Mouse (Mus musculus) c-Kit-positive CD71-positive TER-119-negative erythroid progenitor cells, embryonic 14.5 days (primary cell): ENCODE measurements at regions not wholly inside any gene's neighbourhood (a gene's known extent, or its start where the extent isn't known, plus 50 kb on each side); places are given as distances from the start of the nearest gene placed in this dataset.
A peak's percentile ranks its signal among the peaks of the same experiment; 100 is the strongest.

Source experiments
- DNase-seq: peaks from one replicate; pipeline ENCODE4 v3.0.0-alpha.2; 2013; ENCODE audit warnings: low read depth

GRCm38 (mm10) chr3:115766153-115766552, 51.3 kb upstream of the S1pr1 start:
- DNase-seq = no peak

- DNase-seq = no peak
These were observed 53.4 kb upstream of the S1pr1 start for GRCm38 (mm10) chr3:115768290-115768689.

GRCm38 (mm10) chr3:115768761-115769530, 54.1 kb upstream of the S1pr1 start:
- DNase-seq = no peak

- no peak for DNase-seq
These were observed 57.8 kb upstream of the S1pr1 start for GRCm38 (mm10) chr3:115772676-115773075.

GRCm38 (mm10) chr3:115774321-115774720, 59.4 kb upstream of the S1pr1 start:
- no peak for DNase-seq

- DNase-seq = no peak
These were observed 59.9 kb upstream of the S1pr1 start for GRCm38 (mm10) chr3:115774723-115775122.

DNA sequence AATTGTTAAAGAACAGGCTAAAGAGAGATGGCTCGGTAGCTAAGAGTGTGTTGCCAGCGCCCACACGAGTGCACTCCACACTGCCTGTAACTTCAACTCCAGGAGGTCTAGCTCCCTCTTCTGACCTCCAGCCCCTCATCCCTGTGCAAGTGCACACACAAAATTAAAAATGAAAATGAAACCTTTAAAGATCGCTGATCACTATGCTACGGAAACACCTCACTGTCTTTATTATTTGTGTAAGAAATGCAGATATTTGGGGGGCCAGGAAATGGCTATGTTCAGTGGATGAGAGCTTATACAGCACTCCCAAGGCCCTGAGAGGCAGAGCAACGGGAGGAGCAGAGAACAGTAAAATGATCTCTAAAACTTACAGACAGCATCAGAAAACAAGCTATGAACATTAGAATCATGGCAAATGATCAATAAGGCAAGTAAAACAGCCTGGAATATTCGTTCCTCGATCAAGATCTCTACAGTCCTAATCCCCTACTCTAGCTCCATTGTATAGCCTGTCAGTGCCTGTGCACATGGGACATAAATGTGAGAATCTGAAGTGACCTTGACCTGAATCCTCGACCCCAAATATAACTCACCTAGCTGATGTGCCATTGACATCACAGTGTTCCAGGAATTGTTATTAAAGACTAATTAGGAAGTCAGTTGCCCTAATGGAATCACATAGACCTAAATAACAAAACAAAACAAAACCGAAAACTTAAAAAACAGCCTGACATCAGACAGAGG, 64.4 kb upstream of the S1pr1 start:
- DNase-seq = no peak

DNA sequence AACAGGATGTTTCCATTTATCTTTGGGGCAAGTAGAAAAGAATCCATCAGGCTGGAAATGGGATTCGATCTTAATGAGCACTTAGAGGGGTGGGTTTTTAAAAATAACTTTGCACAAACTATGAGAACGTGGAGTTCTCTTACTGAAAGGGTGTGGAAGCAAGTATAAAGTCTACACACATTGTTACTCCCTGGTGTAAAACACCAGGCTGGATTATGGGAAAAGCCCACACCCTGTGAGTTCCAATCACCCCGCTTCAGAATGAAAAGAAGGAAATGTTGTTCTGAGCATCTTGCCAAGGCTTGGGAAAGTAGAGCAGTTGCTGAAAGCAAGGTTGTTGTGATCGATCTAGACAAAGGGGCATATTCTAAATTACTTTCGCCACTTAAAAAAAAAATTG, 65.0 kb upstream of the S1pr1 start:
- no peak for DNase-seq

GRCm38 (mm10) chr3:115782726-115783125, 67.9 kb upstream of the S1pr1 start:
- DNase-seq = no peak

DNA sequence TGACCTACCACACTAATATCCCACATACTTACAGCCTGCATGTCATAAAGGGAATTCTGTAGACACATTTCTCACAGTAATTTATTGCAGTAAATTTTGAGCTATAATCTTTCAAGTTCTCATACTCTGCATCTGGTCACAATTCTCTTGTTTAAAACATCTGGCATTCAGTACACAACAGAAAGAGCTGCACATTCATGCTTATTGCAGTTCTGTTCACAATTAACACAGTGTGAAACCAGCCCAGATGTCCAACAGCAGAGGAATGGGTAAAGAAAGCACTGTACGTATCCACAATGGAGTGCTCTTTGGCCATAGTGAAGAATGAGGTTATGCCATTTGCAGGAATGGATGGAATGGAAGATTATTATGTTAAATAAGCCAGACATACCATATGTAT, 72.5 kb upstream of the S1pr1 start:
- DNase-seq = no peak

- no peak for DNase-seq
These were observed 73.7 kb upstream of the S1pr1 start for GRCm38 (mm10) chr3:115788525-115788924.

DNA sequence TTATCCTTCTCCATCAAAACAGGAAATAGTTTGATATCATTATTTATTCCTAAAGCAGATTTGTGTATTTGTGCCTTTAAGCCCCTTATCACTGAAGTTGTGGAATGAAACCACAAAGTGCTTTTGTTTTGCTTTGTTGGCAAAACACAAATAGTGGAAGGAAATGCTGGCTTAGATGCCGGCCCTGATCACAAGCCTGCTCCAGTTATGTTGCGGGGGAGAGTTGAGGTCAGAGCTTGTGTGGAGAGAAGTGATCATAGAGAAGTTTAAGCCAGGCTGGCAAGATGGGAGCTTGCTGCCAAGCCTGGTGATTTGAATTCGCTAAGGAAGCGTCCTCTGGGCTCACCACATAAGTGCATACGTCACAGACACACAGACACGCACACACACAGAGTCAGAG, 74.2 kb upstream of the S1pr1 start:
- DNase-seq = no peak

DNA sequence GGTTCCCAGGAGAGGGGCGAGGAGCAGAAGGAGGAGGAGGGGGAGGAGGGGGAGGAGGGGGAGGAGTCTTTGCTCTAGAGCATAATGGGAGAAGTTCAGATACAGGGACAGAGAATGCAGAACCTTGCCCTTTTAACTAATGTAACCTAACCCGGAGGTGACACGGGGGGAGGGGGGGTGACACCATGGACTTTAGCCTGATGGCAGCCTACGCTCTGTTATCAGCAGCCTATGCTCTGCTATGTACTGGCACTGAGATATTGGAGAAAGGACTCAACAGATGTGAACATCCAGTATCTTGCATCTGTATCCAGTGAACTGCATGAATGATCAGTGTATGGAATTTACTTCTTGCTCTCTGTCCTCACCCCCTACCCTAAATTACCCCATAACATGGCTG, 77.7 kb upstream of the S1pr1 start:
- DNase-seq = peak; percentile 21

DNA sequence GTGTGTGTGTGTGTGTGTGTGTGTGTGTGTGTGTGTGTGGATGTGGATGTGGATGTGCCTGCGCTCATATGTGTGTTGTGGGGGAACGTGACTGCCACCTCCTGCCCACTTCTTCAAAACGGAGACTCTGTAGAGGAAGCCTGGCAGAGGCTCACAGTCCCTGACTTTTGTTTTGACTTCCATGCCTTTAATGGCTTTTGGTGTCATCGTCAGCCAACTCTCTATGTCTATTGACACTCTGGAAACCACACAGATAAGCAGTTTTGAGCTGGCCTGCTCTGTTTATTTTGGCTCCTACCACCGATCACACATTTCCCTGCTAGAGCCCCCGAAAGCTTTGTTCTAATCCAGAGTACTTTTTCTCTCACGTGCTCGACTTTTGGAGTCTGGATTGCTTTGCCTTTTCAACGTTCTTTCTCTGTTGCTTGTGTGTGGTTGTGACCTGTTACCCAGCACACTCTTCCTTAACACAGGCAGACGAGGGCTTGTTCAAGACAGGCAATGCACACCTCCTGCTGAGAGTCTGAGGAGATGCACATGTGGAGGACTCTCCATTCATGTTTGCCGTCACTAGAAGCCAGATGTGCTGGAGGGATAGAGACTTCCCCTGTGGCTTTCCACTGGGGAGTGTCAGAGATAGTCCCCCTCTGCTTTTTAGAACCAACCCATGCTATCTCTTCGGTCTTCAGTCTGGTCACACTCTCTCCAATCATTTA, 78.6 kb upstream of the S1pr1 start:
- peak; percentile 11 for DNase-seq

- DNase-seq = no peak
These were observed 84.5 kb upstream of the S1pr1 start for GRCm38 (mm10) chr3:115799326-115799725.

- DNase-seq = no peak
These were observed 85.1 kb upstream of the S1pr1 start for GRCm38 (mm10) chr3:115799981-115800380.

DNA sequence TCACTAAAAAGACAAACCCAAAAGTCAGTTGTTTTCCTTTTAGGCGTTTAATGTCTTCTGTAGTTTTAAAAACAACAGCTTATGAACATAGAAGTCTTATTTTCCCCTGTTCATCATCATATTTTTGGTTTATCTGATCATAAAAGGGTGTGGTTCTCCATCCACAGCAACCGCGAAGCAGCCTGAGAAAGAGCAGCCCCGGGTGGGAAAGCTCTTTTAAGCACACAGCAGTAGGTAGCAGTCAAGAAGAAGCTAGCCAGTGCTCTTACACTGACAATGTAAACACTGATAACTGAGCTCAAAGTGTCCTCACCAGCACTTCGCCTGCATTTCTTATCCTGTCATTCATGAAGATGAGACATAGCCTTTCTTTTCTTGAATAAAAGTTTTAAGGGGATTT, 86.0 kb upstream of the S1pr1 start:
- DNase-seq = no peak

DNA sequence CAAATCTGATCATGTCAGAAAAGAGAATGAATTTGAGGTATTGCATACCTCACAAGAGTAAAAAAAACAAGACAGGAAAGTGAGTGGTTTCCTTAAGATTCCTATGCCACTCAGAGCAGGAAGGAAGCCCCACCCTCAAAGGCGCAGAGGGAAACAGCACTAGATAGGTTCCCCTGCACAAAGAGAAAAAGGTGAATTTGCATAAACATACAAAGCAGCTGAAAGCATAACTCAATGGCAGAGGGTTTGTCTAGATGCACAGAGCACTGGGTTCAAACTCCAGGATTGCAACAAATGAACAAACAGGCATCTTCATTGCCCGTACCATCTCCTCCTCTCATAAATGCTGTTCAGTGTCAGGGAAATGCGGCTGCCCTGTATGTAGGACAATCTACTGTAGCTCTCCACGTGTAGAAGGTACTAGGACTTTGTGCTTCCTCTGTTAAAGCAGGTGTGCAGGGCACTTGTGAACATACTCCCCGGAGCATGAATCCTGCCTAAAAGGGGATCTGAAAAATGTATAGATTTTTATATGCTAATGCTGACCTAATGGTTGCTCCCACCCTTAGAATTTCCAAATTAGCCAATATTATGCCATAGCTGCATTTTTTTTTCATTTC, 85.9 kb upstream of the Dph5 start:
- DNase-seq = no peak

GRCm38 (mm10) chr3:115804616-115805015, 83.0 kb upstream of the Dph5 start:
- no peak for DNase-seq

DNA sequence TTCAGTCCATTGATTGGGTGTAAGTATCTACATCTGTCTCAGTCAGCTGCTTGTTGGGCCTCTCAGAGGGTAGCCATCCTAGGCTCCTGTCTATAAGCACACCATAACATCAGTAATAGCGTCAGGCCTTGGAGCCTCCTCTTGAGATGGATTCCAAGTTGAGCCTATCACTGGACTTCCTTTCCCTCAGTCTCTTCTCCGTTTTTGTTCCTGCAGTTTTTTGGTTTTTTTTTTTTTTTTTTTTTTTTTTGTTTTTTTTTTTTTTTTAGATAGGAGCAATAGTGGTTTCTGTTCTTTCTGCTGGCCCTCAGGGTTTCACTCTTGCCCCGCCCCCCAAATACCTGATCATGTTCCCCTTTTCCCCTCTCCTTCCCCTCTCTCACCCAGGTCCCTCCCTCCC, 80.6 kb upstream of the Dph5 start:
- no peak for DNase-seq

DNA sequence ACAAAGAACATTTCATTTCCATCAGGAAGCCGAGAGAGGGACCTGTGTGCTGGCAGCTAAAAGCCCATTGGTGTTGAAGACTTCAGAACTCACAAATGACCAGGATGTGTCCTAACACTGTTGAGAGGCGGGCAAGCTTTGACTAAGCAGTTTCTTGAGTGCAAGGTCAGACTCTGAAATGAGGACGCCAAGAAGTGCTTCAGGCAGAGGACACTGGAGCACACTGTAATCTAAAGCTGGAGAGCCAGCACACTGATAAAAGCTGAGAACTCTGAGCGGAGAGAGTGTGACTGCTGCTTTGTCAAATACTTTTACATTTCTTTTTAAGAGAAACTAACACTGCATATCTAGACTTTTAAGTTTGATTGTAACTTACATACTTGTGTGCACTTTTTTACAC, 72.5 kb upstream of the Dph5 start:
- no peak for DNase-seq

DNA sequence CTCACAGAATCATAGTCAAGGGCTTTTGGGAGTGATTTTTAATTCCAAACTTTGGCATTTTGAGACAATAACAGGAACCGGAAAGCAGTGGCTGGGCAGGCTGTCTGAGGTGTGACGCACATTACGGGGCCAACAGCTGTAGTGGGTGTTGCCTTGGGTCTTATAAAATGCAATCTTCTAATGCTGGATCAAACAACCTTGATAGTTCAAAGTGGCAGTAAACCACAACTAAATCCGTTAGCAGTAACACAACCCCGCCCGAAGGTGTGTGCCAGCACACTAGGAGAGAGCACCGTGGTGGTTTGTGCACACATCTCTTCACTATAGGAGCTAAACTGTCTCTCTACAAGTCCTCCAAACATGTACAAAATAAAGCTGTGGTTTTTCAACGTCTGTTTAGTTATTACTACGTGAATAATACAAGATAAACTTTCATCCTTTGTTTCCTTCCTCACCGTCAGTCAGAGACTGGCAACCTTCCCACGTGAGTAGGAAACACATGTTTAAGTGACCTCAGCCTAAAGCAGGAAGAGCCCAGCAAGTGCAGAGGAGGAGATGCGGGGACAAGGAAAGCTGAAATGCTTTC, 72.0 kb upstream of the Dph5 start:
- DNase-seq = no peak
